Mouse (Mus musculus) ovary, postnatal 14 days (tissue): ENCODE data around the gene Kcnab3.

Source experiments
- DNase-seq: peaks from one replicate; pipeline ENCODE4 v3.0.0; 2022; ENCODE audit warnings: low spot score

Kcnab3 gene

GRCm38 (mm10) chr11:69369990-69370816 is 44.1 kb downstream of the Kcnab3 start:
- no peak for DNase-seq

- no peak for DNase-seq
Measured at GRCm38 (mm10) chr11:69370817-69371215, 44.8 kb downstream of the Kcnab3 start.

GRCm38 (mm10) chr11:69371601-69372000 is 45.5 kb downstream of the Kcnab3 start:
- DNase-seq, result no peak

- DNase-seq, result no peak
Measured at GRCm38 (mm10) chr11:69372056-69372779, 46.2 kb downstream of the Kcnab3 start.

GRCm38 (mm10) chr11:69372780-69373170 is 46.7 kb downstream of the Kcnab3 start:
- peak; percentile 16 for DNase-seq

DNA sequence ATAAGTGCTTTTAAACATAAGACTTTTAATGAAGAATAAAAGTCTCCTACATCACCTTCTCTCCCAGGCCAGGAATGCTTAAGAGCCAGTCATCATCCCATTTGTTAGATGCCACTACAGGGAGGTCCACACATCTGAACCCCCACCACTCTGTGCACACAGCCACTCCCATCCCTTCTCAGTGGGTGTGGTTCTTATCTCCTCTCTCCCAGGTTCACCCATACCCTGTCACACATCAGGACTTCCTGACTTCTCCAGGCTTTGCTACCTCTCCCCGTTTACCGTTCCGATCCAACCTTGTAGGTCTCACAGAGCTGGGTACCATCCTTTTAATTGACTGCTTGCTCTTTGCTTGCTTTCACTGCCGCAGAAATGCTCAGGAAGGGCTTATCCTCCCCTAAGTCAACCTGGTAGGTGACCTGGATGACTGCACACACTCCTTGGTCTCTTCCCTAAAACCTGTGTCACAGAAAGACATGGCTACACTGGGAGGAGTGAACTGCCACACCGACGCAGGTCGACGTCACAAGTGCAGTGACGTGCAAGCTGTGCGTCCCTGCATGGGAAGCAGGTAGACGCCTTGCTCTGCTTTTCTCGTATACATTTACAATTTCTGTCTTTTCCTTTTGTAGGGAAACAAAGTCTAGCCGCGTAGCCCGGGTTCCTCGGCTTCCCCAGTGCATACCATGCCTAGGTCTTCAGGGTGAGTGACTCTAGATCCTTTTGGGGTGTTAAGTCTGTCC is 47.3 kb downstream of the Kcnab3 start:
- no peak for DNase-seq

DNA sequence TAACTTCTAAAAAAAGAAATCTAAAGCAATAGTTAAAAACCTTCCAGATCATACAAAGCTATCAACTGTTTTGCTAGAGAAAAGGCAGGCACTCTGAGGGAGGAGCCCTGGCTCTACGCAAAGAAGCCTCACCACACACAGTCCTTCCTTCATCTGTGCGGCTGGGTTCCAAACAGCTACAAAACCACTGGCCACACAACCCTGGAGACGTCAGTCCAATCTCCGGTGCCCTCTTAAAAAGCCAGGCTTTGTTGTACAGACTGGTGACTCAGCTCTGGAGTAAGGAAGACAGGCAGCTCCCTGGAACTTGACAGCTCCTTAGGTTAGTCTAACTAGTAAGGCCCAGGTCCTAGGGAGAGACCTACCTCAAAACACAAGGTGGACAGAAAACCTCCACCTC is 49.6 kb downstream of the Kcnab3 start:
- DNase-seq, result no peak

DNA sequence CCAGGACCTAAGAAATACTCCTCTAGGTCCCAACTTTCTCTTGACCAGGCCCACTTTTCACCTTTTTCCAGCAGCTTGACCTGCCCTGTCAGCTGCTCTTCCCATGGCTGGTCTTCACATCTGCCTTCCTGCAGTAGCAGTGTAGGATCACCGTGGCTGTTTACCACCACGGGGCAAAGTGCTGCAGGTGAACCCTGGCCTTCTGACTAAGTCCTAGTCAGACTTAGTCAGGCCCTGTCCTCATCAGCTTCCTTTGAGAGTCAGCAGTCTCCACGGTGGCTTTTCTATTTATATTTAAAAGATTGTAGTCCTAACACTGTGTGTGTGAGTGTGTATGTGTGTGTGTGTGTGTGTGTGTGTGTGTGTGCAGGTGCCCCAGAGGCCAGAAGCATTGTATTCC is 51.7 kb downstream of the Kcnab3 start:
- DNase-seq, result no peak

DNA sequence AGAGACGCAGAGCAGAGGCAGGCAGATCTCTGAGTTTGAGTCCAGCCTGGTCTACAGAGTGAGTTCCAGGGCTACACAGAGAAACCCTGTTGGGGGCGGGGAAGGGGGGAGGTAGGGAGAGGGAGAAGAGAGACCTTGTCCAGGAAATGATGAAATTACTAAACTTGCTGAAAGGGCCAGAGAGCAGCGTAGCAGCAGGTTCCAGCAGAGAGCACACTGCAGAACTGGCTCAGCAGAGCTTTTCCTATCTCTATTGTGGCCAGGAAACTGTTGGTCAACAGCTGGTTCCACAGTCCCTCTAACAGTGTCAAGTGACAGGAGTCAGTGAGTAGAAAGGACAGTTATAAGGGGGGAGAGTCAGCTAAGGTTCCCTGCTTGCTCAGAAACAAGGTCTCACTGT is 53.5 kb downstream of the Kcnab3 start:
- DNase-seq, result no peak

DNA sequence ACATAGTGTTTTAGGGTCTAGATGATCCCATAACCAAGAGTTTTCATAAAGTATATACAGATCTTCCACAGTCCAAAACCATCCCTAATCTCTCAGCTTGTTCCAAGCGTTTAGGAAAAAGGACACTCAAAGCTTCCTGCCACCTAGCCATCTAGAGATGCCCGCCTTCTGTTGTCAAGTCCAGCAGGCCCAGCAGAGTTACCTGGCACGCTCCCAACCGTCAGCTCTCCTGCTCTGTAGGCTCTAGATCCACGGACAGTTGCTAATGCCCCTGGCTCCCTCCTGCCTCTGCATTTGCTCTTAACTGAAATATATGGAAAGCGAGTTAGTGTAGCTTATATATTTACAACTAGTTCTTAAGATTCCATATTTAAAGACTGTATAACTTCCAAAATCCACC is 55.3 kb downstream of the Kcnab3 start:
- DNase-seq, result no peak
